Mouse (Mus musculus) neural tube, embryonic 14.5 days (tissue): ENCODE results near the gene Mrpl42. TPM values are rescaled to one million over a fixed set of nuclear protein-coding genes. Genes with fewer than 3 reads are reported as not detected.
A peak's percentile ranks its signal among the peaks of the same experiment; 100 is the strongest.

Experiments used
- ATAC-seq: fragments of 200-750 bp; cut with Nextera tagmentation; 2 replicates; pipeline ENCODE4 v1.8.0; 2017; ENCODE audit warnings: low read depth, mild to moderate bottlenecking, moderate TSS enrichment, moderate library complexity
- H3K27ac ChIP-seq: fragments of 300-500 bp; sonication (generic); 2 replicates; pipeline ENCODE4 v1.5.1; 2014; ENCODE audit warnings: low read depth, mild to moderate bottlenecking, control low read depth, low read length, moderate library complexity, mixed read lengths
- H3K27me3 ChIP-seq: fragments of 300-500 bp; sonication (generic); 2 replicates; pipeline ENCODE4 v1.6.1; 2014; ENCODE audit warnings: low read length; ENCODE audit not compliant: control insufficient read depth, insufficient read depth
- H3K36me3 ChIP-seq: fragments of 300-500 bp; sonication (generic); 2 replicates; pipeline ENCODE4 v1.6.1; 2014; ENCODE audit warnings: low read length, mixed read lengths; ENCODE audit not compliant: control insufficient read depth, insufficient read depth
- H3K4me1 ChIP-seq: fragments of 300-500 bp; sonication (generic); 2 replicates; pipeline ENCODE4 v1.6.1; 2014; ENCODE audit warnings: low read length; ENCODE audit not compliant: control insufficient read depth, insufficient read depth
- H3K4me2 ChIP-seq: fragments of 300-500 bp; sonication (generic); 2 replicates; pipeline ENCODE4 v1.6.1; 2014; ENCODE audit warnings: mild to moderate bottlenecking, low read depth, low read length, control low read depth
- H3K4me3 ChIP-seq: fragments of 300-500 bp; sonication (generic); 2 replicates; pipeline ENCODE4 v1.5.1; 2014; ENCODE audit warnings: low read depth, low read length, control low read depth, mixed read lengths
- H3K9ac ChIP-seq: fragments of 300-500 bp; sonication (generic); replicated peaks from 2 replicates; pipeline ENCODE4 v1.6.1; 2014; ENCODE audit warnings: low read depth, mild to moderate bottlenecking, control low read depth, low read length, mixed read lengths
- H3K9me3 ChIP-seq: fragments of 300-500 bp; sonication (generic); 2 replicates; pipeline ENCODE4 v1.6.1; 2016; ENCODE audit warnings: low read length; ENCODE audit not compliant: control insufficient read depth
- WGBS: fragments of 180-500 bp; shearing (Covaris S2); extraction: QIAGEN DNeasy Blood & Tissue Kit; methylation state at CpG from one replicate; pipeline ENCODE4 v1.1.7; 2014; 5-methylcytosine and 5-hydroxymethylcytosine counted together
- polyA plus RNA-seq: library from polyadenylated mRNA; unstranded; fragments of >200 nt; fragmentation: Nextera tagmentation; extraction: Ambion mirVana; gene quantifications from 2 replicates; pipeline ENCODE4 v1.2.1, GENCODE M21; 2014

Gene Mrpl42
- polyA plus RNA-seq, 1 experiment from 2014 or later, result 276 TPM

DNA sequence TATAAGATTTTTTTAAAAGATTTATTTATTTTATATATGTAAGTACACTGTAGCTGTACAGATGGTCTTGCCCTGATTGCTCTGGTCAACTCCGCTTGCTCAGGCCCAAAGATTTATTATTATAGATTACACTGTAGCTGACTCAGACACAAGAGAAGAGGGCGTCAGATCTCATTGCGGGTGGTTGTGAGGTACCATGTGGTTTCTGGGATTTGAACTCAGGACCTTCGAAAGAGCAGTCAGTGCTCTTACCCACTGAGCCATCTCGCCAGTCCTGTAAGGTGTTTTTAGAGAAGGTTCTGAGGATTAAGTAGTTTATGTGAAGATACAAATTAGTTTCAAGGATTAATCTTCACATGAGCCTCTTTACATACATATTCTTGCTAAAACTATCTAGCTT lies 24.1 kb upstream of the Mrpl42 start:
- Histone ChIP-seq H3K27ac (no peak overlapping the region), H3K4me1 (no peaks in the 10 kb centered on the region), H3K27me3 (no peaks in the 10 kb centered on the region), H3K9ac (no peak overlapping the region), H3K36me3 (no peaks in the 10 kb centered on the region), H3K4me2 (no peak overlapping the region), H3K9me3 (no peaks in the 10 kb centered on the region), H3K4me3 (no peak overlapping the region)
- WGBS, result 90% methylated on average over 5 of the region's 5 CpGs
- ATAC-seq, result no peak

DNA sequence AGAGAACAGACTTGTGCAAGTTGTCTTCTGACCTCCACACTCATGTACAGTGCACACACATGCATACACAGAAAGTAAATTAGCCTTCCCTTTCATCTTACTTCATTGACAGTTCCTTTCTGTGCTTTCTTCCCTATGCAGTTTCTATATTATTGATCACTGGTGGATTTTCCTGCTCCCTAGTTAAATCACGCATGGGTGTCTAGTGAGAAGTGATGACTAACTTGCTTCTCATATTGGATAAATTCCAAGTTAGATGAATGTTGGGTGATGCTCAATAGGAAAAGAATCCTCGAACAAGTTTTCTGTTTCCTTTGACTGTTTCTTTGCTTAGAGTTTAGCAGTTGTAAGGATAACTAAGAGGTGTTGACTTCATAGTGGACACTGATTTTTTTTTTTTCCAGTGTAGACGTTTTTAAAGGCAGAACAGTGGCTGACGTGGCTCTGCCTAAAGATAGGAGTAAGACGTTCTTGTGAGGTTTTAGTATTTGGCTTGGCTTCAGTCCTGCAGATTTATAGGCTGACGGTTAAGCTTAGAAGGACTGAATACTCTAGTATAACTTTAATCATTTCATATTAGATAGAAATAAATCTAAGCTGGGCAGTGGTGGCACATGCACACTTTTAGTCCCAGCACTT lies 23.4 kb upstream of the Mrpl42 start:
- Histone ChIP-seq H3K27ac (no peak overlapping the region), H3K27me3 (no peaks in the 10 kb centered on the region), H3K9ac (no peak overlapping the region), H3K4me2 (no peak overlapping the region), H3K36me3 (no peaks in the 10 kb centered on the region), H3K4me3 (no peak overlapping the region), H3K4me1 (no peaks in the 10 kb centered on the region), H3K9me3 (no peaks in the 10 kb centered on the region)
- no peak for ATAC-seq
- WGBS, result 78% methylated on average over 6 of the region's 6 CpGs

DNA sequence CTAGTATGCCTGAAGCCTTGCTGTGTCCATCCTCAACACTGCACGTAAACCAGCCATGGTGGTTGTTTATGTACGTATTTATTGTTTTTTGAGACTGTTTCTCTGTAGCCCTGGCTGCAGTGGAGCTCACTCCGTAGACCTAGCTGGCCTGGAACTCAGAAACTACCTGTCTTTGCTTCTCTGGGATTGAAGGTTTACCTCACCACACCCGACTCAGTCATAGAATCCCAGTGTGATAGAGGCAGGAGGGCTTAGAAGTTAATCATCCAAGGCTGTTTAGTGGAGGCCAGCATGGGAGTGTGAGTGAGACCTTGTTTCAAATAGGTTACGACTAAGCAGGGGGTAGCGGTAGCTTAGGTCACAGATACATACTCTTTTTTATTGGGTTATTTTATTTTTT lies 15.9 kb upstream of the Mrpl42 start:
- no peak overlapping the region for H3K4me2 ChIP-seq
- no peaks in the 10 kb centered on the region for H3K9me3 ChIP-seq
- H3K36me3 ChIP-seq, result no peaks in the 10 kb centered on the region
- no peak overlapping the region for H3K9ac ChIP-seq
- WGBS, result 95% methylated on average over 6 of the region's 6 CpGs
- no peaks in the 10 kb centered on the region for H3K27me3 ChIP-seq
- no peak overlapping the region for H3K4me3 ChIP-seq
- H3K27ac ChIP-seq, result no peak overlapping the region
- ATAC-seq, result no peak
- H3K4me1 ChIP-seq, result peaks cover 6% of the 10 kb centered on the region; the same call in 1 of the 2 replicates

DNA sequence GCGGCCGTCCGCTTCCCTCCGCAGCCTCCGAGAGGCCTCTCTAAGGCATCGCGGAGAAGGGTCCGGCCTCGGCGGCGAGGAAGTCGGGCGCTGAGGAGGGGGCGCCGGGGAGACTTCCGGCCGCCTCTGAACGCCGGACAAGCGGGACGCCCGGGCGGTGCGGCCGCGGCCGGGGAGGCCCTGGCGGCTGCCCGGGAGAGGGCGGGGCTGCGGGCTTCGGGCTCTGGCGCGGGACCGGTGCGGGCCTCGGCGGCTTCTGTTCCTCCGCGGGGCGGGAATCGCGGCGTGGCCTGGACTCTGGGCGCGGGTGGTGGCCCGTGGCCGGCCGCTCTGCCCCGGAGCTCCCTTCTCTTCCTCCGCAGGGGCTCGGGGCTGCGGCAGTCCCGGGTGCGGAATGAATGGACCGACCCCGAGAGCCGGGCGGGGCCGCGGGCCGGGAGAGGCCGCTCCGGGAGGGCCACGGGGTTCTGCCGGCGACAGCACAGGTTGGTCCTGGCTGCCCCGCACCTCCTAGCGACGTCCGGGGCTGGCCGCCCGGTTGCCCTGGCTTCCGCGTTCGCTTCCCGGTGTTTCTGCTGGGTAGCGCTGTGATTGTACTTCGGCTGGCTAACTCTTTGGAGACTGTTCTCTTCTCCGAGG lies 13.7 kb upstream of the Mrpl42 start:
- no peaks in the 10 kb centered on the region for H3K27me3 ChIP-seq
- peaks cover 6% of the 10 kb centered on the region; the same call in 1 of the 2 replicates for H3K4me1 ChIP-seq
- peak; percentile 74 for ATAC-seq
- H3K9ac ChIP-seq, result peak overlapping the region; percentile 95
- H3K9me3 ChIP-seq, result no peaks in the 10 kb centered on the region
- H3K27ac ChIP-seq, result peak overlapping the region; percentile 95
- WGBS, result under 1% methylated on average over 59 of the region's 80 CpGs
- peak overlapping the region; percentile 78 for H3K4me2 ChIP-seq
- H3K36me3 ChIP-seq, result no peaks in the 10 kb centered on the region
- H3K4me3 ChIP-seq, result peak overlapping the region; percentile 97

DNA sequence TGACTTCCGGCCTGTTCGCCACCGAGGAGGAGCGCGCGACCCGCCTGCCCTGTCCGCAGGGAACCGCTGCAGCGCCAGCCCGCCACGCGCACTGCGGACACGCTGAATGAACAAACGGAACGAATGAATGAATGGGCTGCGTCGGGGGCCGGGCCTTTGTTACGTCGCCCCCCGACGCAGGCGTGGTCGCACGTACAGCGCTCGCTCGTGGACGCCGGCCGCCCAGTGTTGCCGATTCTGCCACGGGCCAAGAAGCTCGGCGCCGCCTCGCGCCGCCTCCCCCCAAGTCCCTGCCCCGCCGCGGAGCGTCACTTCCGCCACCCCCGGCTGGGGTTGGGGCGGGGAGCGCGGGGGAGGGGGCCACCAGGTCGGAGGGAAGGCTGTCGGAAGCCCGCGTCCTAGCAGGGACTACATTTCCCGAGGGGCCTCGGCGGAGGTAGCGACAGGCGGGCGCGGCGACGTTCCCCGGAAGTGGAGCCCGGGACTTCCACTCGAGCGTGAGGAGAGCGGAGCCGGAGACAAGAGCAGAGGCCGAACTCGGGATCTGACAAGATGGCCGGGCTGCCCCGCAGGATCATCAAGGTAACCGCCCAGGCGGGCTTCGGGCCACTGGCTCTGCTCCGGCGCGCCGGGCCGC lies 13.0 kb upstream of the Mrpl42 start, which contains the start of gene Ube2n:
Gene Ube2n (plus strand): TSS at position 490 of the 637 bp plus-strand sequence.
- under 1% methylated on average over 67 of the region's 81 CpGs for WGBS
- Histone ChIP-seq H3K9me3 (no peaks in the 10 kb centered on the region), H3K27ac (peak within 1 kb of the TSS; percentile 95), H3K36me3 (no peaks in the 10 kb centered on the region), H3K9ac (peak within 1 kb of the TSS; percentile 95), H3K4me3 (peak within 1 kb of the TSS; percentile 97), H3K27me3 (no peaks in the 10 kb centered on the region), H3K4me2 (peak within 1 kb of the TSS; percentile 78), H3K4me1 (peaks cover 6% of the 10 kb centered on the region; the same call in 1 of the 2 replicates)
- peak; percentile 97 for ATAC-seq

DNA sequence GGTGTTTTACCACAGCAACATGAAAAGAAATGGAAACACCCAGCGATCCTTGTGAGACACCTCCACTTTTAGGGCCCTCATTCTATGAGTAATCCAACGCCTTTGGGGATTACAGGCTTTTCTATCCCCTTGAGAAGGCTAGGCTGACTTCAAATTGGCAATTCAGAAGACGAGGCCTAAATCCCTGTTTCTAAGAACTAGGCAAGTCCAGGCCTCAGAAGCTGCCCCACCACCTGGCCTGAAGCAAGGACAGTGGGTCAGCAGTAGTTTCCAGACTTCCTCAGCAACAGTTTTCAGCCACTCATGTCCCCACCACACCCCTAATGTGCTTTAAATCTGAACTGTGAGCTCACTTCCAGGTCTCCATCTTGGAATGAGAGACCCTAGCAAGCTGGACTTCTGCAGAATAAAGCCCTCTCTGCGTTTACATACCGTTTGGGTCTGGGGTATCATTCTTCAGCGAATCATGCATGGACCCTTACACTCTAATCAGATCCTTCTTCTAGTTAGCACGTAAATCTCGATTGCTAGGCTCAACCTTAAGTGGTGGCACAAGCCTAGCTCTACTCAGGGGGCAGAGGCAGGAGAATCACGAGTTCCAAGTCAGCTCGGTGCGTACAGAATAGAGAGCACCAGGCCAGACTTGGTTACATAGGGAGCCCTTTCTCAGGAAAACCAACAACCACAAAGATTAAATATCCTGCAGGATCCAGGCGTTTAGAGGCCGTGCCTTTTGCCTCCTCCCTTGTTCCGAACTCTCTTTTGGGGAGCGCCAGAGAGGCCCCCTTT lies 12.2 kb upstream of the Mrpl42 start:
- ATAC-seq, result peak; percentile 16; the same call in 1 of the 2 replicates
- Histone ChIP-seq H3K9me3 (no peaks in the 10 kb centered on the region), H3K27ac (peak overlapping the region; percentile 95), H3K9ac (peak overlapping the region; percentile 67), H3K4me3 (peak overlapping the region; percentile 97), H3K36me3 (no peaks in the 10 kb centered on the region), H3K4me1 (peaks cover 6% of the 10 kb centered on the region; the same call in 1 of the 2 replicates), H3K27me3 (no peaks in the 10 kb centered on the region), H3K4me2 (peak overlapping the region; percentile 59)
- 32% methylated on average over 15 of the region's 15 CpGs for WGBS

DNA sequence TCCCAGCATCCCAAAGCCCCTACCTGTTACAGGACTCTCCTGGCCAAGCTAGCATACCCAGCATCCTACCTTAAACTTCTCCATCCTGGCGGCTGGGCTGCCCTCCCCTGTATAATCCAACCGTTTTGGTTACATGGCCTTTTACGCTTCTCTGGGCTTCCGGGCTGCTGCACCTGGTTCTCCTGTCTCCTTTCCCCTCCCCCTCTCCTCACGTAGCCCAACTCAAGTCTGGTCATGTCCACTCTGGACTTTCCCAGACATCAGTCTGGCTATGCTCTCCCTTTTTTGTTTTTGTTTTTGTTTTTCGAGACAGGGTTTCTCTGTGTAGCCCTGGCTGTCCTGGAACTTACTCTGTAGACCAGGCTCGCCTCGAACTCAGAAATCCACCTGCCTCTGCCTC lies 10.9 kb upstream of the Mrpl42 start:
- ATAC-seq, result no peak

DNA sequence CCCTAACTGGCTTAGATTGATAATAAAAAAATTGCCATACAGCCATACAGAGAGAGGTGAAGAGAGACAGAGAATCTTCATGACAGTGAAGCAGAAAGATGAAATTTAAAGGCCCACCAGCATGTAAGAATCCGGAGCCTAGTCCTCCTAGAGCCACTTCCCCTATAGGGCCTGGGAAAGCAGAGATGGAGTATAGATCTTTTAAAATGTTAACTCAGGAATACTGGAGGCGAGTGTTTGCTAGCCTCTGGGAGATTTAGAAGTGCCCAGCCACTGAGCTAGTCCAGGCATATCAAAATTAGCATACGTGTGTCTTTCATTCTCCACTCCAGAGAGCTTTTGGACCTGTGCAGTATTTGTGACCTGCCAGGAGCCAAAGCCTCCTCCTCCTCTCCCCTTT lies 7.5 kb upstream of the Mrpl42 start:
- Histone ChIP-seq H3K27me3 (no peaks in the 10 kb centered on the region), H3K4me3 (no peak overlapping the region), H3K36me3 (no peaks in the 10 kb centered on the region), H3K4me1 (no peaks in the 10 kb centered on the region), H3K9me3 (no peaks in the 10 kb centered on the region), H3K27ac (no peak overlapping the region), H3K9ac (no peak overlapping the region), H3K4me2 (no peak overlapping the region)
- WGBS, result 84% methylated on average over 3 of the region's 3 CpGs
- no peak for ATAC-seq

More for the DNA sequence above, 10.9 kb upstream of the Mrpl42 start:
- no peak overlapping the region for H3K27ac ChIP-seq
- peaks cover 6% of the 10 kb centered on the region; the same call in 1 of the 2 replicates for H3K4me1 ChIP-seq
- H3K4me3 ChIP-seq, result no peak overlapping the region
- 93% methylated on average over 8 of the region's 8 CpGs for WGBS
- no peaks in the 10 kb centered on the region for H3K27me3 ChIP-seq
- H3K9me3 ChIP-seq, result no peaks in the 10 kb centered on the region
- H3K36me3 ChIP-seq, result no peaks in the 10 kb centered on the region
- H3K4me2 ChIP-seq, result no peak overlapping the region
- no peak overlapping the region for H3K9ac ChIP-seq
